In genomic region chr14:107832976-107833375, GRCm38 (mm10) we compare ENCODE assay signal across 16 mouse cellular contexts.
"Had no signal": no experiment of that assay in that cellular context is flagged by ENCODE, and none has a peak within 500 bp of the region (broad histone marks: within the 10 kb centered on the region; RNA-seq: fewer than 3 reads in every experiment).

No protein-coding gene starts in this region.

- H3K4me1 ChIP-seq: neural tube, embryonic 12.5 days; neural tube, embryonic 13.5 days; neural tube, embryonic 15.5 days; stomach, embryonic 15.5 days had no signal

- H3K36me3 ChIP-seq: neural tube, embryonic 12.5 days; neural tube, embryonic 13.5 days; neural tube, embryonic 15.5 days; stomach, embryonic 15.5 days had no signal

- H3K9me3 ChIP-seq: neural tube, embryonic 12.5 days; neural tube, embryonic 13.5 days; neural tube, embryonic 15.5 days; stomach, embryonic 15.5 days had no signal

- H3K4me3 ChIP-seq: neural tube, embryonic 12.5 days; neural tube, embryonic 13.5 days; neural tube, embryonic 15.5 days; stomach, embryonic 15.5 days had no signal

- H3K27ac ChIP-seq: neural tube, embryonic 12.5 days; neural tube, embryonic 13.5 days; neural tube, embryonic 15.5 days; stomach, embryonic 15.5 days had no signal

- DNase-seq: retina, postnatal 1 day; right cerebral cortex, adult 18-20 months; right cerebral cortex, postnatal 14 days; right cerebral cortex, postnatal 25 days; right cerebral cortex, postnatal 4 days; spleen, adult 18-20 months; thymus, adult 18-20 months; thymus, adult 2 months; thymus, postnatal 14 days; thymus, postnatal 25 days; thymus, postnatal 36 days; thymus, postnatal 4 days had no signal

- H3K4me2 ChIP-seq: neural tube, embryonic 12.5 days; neural tube, embryonic 13.5 days; neural tube, embryonic 15.5 days; stomach, embryonic 15.5 days had no signal

- H3K9ac ChIP-seq: neural tube, embryonic 12.5 days; neural tube, embryonic 13.5 days; neural tube, embryonic 15.5 days; stomach, embryonic 15.5 days had no signal

- H3K27me3 ChIP-seq: neural tube, embryonic 12.5 days; neural tube, embryonic 13.5 days; neural tube, embryonic 15.5 days; stomach, embryonic 15.5 days had no signal
